Mouse (Mus musculus): Measurements from ENCODE around the gene Spryd3.
A peak's percentile ranks its signal among the peaks of the same experiment; 100 is the strongest.
"Not testable (repeated sequence)": the region's sequence is repeated elsewhere in the genome, so short reads cannot be mapped to it uniquely, and the experiment has no call there.

Spryd3 gene

DNA sequence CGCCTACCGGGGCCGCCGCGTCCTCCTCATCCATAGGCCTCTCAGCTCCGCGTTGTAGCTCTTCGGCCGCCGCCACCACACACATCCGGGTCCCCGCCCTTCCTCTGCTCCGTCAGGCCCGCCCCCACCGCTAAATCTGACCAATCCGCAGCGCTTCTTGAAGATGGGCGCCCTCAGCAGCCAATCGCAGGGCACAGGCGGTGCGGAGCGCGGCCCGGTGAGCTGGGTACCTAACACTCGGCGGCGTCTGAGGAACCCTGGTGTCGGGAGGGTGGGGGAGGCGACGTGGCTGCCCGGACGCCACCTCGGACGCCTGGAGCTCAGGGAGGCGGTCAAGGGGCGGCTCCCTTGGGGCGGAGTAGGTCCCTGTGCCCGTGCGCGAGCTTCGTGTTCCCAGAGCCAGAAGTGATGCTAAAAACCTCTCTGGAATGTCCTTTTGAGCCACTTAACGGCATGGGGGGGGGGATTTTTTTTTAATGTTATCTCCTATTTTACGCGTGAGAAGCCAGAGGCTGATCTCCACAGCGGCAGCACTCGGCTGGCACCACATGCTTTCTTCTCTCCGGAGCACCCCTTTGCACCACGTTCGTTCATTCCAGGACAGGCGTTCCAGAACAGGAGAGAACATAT, at the start of gene Spryd3:
Gene Spryd3, minus strand, starts transcription at position 106 of the 630 bp plus-strand sequence.
- DNase-seq = peak; percentile 97

DNA sequence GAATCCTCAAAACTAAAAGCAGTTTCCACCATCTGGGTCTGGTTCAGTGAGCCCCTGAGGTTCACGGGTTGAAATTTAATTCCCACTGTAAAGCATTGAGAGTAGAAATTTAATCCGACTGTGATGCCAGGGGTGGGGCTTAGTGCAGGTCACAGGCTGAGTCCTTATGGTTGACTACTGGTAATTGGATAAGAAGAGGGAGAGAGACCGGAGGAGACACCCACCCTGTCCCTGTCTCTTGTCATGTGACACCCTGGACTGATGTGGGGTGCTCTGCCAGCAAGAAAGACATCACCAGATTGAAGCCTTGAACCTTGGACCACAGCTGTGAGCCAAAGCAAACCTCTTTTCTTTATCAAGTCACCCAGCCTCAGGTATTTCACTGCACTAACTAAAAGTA, 47.0 kb upstream of the Spryd3 start:
- no peak for DNase-seq

DNA sequence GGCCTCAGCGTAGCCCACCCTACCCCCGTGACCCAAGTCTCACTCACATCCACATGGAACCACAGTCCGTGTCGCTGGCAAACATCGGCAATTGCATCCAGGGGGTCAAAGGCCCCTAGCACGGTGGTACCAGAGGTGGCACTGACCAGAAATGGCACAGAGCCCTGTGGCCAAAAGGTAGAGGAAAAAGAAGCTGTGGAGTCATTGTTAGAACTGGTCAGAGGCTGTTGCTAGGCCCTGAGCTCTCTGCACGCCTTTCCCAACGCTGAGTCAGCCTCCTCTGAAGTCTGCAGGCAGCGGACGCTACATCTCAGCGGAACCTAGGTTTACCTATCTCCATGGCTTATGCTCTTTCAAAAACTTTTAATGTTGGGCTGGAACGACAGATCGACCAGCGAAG, 43.9 kb upstream of the Spryd3 start:
- DNase-seq = no peak

DNA sequence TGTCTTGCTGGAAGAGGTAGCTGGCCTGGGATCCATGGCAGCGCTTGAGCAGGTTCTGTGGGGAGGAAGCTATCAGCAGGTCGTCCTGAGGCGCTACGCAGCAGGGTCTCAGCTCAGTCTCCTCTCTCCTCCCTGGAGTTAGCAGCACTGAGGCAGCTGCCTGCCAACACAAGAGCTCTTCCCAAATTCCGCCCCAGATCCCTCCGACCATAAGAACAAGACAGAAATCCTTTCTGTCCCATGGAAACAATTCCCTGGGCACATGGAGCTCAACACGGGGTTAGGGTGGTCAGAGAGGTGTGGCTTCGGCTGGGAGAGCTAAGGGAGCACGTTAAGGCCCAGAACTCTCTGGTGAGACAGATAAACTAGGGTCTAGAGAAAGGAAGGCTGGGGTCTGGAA, 43.1 kb upstream of the Spryd3 start:
- no peak for DNase-seq

DNA sequence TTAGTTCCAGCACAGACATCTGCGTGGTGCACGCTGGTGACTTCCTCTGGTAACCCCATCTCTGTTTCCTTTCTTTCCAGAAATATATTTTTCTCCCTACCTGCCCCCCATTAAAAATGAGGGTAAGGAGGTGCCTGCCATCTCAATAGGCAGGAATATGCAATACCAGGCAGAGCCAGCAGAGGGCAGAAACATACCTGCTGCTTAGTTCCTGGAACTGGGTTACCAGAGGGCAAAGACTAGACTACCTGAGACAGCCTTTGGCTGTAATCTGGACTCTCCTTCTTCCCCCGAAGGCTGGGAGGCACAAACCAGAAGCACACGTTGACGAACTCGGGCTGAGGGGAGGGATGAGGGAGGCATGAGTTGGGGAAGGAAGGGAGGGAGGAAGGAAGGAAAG, 42.2 kb upstream of the Spryd3 start:
- peak; percentile 95 for DNase-seq

DNA sequence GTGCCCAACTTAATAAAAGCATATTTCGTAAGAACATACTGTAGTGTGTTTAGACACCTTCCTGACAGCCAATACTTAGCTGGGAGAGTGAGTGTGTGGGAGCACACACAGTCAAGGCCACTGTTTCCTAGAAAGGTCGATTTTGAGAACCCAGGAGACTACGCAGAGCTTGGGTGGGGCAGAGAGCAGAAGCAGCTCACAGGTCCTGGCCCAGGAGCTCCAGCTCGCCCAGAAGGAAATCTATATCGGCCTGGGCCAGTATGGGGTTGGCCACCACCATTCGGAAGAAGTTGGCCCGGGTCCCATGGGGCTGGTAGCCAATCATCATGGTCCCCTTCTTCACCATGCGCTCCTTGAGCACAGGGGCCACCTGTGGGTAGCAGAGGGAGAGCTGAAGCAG, 41.4 kb upstream of the Spryd3 start:
- no peak for DNase-seq

DNA sequence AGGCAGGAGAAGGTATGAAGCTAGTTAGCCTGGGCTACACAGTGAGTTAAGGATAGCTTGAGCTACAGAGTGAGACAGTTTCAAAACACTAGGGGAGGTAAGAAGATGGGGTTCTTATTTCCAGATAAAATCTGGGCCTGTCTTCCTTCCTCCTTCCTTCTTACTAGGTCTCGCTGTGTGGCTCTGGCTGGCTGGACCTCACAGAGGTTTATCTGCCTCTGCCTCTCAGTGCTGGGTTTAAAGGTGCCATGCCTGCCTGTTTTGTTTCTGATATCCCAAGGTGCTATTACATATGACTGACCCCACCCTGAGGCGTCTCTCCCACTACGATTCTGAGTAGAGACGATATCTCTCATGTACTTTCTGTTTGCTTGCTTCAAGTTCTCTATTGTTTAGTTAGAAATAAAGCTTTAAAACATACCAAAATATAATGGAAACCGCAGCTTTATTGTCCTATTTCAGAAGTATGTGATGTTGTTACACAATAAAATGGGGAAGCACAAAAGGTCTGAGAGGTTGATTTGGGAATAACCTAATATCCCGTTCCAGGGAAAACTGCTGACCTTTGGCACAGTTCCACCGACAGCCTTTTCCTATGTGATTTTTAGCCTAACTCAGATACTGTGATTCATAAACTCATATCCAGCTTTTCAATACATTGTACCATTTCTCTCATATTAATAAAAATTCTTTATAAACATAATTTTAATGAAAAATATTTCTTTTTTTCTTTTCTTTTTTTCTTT, 40.7 kb upstream of the Spryd3 start:
- DNase-seq = no peak

DNA sequence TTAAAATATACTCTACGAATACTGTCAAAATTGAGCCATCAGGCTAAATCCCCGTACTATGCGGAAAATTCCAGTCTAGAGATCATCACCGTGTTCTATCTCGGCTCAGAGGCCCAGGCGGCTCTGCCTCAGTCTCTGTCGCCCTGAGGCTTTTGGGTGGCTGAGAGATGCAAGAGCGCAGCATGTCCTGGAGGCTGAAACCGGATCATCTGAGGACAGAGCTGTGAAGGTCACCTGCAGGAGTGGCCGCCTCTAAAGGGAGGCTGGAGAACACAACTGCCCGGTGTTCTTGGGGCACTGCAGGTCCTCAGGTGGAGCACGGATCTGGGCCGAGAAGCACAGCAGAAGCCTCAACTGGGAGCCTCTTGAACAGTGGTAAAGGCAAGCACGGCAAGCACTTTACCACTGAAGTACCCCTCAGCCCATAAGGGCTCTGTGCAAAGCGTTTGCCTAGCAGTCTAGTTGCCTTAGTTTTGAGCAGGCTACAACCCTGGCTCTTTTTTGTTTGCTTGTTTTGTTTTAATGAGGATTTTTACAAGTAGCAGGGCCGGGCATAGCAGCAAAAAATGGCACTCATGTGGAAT, 39.8 kb upstream of the Spryd3 start:
- peak; percentile 62 for DNase-seq

DNA sequence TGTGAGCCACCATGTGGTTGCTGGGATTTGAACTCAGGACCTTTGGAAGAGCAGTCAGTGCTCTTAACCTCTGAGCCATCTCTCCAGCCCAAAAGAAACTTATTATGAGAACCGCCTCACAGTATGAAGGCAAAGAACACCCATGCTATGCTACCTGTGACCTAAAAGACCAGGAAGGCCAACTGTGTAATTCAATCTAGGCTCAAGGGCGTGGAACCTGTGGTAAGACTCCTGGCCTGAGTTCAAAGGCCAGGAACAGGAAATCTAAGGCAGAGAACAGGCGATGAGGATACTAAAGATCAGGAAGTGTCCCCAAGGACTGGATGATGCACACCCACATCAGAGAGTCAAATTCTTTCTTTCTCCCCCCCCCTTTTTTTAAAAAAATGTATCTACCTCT, 37.5 kb upstream of the Spryd3 start:
- DNase-seq = no peak

DNA sequence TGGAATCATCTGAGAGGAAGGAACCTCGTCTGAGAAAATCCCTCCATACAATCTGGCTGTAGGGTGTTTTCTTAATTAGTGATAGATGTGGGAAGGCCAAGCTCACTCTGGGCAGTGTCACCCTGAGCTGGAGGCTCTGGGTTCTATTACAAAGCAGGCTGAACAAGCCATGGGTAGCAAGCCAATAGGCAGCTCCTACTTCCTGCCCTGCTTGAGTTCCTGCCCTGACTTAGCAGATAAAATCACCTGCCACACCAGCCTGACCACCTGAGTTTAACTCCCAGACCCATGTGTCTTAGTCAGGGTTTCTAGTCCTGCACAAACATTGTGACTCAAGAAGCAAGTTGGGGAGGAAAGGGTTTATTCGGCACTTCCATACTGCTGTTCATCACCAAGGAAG, 33.0 kb upstream of the Spryd3 start:
- no peak for DNase-seq

DNA sequence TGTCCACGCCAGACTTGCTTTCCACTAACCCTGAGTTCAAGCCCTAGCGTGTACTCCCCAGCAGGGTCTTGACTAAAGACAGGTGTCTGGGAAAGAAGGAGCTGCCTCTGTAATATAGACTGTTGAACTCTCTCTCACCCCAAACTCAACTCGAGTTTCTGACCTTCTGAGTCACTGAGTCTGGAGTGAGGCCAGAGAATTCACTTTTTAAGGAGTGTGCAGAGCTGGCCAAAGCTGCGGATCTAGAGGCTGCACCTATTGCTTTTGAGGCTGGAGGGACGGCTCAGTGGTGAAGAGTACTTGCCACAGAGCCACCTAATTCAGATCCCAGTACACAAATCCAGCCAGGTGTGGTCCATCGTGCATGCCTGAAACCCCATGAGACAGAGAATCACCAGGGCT, 31.6 kb upstream of the Spryd3 start:
- peak; percentile 80 for DNase-seq

DNA sequence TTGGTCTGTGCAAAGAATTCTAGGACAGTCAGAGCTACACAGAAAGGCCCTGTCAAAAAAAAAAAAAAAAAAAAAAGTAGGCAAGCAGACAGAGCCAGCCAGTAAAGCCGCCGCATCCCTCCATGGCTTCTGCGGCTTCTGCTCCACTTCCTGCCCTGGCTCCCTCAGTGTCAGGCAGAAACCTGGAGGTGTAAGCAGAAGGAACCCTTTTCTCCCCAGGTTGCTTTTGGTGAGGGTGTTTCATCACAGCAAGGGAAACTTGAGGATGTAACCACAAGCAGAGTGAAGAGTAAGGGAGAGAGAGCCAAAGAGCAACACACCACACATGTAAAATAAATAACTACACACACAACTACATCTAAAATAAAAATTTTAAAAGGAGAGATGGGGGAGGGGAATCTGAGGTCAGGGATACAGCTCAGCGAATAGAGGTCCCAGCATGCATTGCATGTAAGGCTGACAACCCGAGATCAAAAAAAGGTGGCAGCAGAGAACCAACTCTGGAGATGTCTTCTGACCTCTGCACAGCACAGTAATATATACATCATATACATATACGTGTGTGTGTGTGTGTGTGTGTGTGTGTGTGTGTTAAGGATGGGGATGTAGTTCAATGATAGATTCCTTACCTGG, 29.6 kb upstream of the Spryd3 start:
- DNase-seq = no peak

DNA sequence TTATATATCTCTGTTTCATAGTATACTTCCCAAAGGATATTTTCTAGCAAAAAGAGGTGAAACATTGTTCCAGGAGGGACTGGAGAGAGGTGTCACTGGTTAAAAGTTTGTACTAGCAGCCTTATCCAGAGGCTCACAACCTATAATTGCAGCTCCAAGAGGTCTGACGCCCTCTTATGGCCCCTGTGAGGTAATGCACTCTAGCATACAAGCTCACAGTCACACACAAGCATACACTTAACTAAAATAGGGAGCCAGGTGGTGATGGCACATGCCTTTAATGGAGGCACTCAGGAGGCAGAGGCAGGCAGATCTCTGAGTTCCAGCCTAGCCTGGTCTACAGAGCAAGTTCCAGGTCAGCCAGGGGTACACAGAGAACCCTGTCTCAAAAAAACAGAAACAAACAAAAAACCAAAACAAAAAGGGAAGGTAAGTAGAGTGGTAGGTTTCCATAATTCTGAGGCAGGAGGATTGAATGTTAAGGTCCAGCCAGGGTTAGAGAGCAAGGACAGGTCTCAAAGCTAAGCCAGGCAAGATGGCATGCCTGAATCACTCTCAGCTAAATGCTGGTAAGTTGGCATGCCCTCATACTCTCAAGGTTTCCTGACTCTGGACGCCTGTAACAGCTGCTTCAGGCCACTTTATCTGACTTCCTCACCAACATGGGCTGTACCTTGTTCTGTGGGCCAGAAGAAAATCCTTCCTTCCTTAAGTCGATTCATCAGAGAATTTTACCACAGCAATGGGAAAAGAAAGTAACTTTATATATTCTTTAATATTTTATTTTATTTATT, 28.1 kb upstream of the Spryd3 start:
- DNase-seq = no peak

DNA sequence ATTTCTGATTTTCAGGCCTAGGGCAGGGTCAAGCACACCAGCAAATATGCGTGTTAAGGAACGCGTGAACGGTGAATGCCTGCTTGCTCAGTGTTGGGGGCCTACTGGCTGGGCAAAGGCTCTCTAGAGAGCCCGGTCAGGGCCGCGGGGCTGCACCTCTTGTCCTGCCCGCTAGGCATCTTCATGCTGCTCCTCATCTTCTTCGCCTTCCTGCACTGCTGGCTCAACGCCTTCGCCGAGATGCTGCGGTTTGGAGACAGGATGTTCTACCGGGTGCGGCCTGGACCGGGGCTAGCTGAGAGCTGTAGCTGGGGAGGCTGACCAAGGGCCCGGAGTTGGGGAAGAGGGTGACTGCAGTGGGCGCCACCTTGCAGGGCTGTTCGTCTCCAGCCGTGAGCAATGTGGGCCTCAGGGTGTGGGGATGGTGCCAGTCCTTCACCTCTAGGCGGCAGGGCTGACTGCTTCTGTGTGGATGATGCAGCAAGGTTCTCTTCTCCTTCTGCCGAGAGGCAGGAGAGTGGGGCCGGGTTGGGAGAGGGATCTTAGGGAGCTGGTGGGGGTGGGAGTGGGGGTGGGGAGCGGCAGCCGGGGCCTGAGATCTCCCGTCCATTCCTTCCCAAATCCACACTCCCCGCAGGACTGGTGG, 24.5 kb upstream of the Spryd3 start:
- no peak for DNase-seq

DNA sequence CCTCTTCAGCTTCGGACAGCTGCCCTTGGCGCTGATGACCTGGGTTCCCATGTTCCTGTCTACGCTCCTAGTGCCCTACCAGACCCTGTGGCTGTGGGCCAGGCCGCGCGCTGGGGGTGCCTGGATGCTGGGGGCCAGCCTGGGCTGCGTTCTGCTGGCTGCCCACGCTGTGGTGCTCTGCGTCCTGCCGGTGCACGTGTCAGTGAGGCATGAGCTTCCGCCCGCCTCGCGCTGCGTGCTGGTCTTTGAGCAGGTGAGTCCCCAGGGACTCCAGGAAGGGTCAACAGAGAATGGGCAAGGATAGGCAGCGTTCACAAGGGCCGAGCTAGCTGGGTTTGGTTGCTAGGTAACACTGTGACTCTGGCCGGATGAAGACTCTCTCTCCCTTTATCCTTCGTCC, 20.8 kb upstream of the Spryd3 start:
- DNase-seq = no peak

DNA sequence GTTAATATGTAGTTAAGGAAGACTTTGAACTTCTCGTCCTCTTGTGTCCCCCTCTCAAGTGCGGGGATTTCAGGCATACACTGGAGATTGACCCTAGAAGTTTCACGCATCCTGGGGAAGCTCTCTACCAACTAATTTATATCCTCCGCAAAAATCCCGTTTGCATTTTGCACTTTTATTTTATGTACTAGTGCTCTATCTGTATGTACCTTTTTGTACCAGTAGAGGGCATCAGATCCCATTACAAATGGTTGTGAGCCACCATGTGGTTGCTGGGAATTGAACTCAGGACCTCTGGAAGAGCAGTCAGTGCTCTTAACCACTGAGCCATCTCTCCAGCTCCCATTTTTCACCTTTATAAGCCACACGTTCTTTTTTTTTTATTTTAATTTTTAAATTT, 19.0 kb upstream of the Spryd3 start:
- DNase-seq = not testable (repeated sequence)

DNA sequence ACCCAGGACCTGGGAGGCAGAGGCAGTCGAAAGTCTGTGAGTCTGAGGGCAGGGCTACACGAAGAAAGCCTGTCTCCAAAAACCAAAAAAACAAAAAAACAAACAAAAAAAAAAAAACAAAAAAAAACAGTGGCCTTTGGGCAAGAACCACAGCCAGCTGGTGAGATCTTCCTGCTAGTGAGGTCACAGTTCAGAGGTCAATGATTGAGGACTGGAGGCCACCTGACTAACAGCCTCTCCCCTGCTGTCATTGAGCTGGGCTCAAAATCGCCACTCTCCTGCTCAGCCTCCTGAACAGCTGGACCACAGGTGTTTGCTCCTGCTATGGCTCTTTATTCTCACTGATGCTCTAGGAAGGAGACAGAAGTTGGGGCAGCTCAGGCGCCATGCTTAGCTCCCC, 16.6 kb upstream of the Spryd3 start:
- DNase-seq = no peak

DNA sequence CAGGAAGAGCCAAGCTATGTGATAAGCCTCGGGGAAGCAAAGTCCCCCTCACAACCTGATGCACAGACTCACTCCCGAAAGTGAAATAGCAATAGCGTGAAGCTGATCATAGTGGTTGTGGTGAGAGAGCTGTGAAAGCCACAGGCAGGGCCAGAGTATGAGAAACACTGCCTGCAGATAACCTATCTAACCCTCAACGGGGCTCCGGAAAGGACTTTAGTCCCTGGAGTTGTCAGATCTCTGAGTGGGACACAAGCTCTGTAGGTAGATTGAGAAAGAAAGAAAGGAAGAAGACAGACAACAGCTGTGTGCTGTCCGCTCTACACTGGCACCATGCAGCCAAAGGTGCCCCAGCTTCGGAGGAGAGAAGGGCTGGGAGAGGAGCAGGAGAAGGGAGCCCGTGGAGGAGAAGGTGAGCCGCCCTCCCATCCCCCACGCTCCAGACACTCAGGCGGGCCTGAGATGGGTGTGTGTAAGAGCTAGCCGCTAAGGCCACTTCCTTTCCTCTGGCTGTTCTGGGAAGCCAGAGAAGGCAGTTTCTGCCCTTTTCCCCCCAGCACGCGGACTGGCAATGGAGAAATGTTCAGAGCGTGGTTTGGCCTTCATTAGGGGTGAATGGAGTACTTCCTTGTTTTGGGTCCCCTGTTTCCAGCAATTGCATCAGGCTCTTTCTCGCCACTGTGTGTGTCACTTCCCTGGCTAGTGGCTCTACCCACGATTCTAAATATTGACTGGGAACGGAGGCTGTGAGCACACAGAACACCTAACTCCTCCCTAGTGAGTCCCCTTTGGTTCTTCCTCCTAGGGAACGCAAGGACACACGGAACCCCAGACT, 14.5 kb upstream of the Spryd3 start, which contains the start of gene Soat2:
Gene Soat2, plus strand, starts transcription at position 226 of the 835 bp plus-strand sequence.
- peak; percentile 72 for DNase-seq

DNA sequence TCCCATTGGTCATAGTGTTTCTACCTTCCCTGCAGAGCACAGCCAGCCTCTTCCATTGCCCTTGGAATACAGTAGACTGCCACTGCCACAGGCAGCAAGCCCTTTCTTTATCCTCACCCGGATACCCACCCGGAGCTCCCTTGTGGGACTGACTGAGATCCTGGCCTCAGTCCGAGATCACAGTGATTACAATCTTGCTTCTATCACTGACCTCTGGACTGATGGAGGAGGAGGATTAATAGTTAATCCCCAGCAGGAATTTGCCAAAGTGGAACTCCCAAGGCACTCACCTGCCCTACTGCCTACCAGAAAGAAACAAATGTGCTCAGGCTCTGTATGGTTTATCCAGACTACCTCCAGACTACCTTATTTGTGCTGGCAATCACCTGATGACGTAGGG, 13.5 kb upstream of the Spryd3 start:
- no peak for DNase-seq

DNA sequence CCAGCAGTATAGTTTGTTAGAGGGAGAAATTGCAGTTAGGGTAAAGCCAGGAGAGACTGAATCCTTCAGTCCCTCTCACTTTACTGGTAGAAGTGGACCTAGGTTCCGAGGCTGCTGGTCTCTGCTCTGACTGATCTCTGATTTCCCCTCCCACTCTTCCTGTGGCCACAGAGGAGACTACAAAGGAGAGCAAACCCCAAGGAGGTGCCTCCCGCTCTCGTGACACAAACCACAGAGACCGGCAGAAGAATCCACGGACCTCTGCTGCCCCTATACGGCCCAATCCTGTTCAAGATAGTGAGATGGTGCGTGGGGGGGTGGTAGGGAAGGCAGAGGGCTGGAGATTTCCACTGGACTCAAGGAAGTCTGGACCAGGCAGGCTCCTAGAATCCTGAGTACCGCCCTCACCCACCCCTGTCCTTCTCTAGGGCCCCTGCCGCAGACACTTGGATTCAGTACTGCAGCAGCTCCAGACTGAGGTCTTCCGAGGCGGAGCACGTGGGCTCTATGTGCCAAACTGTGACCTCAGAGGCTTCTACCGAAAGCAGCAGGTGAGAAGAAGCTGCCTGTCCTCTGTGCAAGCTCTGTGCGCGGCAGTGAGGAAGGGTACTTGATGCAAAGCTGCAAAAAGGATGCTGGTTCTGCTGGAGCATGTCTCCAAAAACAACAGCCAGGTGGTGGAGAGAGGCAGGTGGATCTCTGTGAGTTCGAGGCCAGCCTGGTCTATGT, 11.8 kb upstream of the Spryd3 start:
- no peak for DNase-seq

DNA sequence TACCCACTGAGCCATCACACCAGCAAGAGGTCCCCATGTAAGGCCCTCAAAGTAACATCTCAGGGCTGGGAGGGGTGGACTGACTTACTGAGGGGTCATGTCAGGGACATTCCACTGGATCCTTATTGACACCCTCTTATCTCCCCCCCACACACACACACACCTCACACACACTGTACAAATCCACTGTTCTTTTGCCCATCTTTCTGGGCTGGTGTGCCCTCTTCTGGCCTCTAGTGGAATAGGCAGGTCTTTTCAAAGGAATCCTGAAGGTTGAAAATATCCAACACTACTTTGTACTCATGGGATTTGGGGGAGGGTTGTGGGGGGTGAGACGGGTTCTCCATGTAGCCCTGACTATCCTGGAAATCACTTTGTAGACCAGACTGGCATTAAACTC, 10.8 kb upstream of the Spryd3 start:
- DNase-seq = peak; percentile 77
